In the genomic region with DNA sequence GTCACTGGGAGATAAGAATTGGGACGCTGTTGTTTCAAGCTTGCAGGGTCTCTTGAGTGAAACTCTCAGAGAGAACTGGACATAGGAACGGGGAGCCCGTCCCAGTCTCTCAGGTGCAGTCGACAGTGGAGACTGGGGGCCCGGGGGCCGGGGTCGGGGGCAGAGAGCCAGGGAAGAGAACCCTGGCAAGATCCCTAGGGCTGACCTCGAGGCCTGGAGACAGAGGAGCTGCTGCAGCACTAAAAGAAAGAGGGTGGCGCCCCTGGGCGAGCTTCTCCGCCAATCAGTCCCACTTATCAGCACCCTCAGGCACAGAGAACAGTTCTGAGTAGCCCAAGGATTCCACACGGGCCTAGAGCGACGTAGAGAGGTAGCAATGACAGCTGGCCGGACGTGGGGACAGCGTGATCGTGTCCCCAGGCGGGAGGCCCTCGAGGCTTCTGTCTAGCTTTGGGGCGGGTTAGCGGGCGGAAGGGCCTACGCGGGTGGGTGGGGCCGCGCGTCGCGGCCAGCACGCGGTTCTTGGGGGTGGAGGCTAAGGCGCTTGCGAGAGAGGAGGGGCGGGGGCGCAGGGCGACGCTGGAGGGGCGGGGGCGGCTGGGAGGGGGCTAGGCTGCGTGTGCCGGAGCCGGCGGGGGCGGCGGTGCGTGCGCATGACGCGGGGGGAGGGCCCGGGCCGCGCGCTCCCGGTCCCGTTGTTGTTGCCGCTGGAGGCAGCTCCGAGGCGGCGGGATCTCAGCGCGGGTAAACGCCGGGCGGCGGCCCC, we compare ENCODE assay signal across 8 mouse cellular contexts. TPM values are rescaled to one million over a fixed set of nuclear protein-coding genes. Genes with fewer than 3 reads are reported as not detected.
DNase-seq lines count a peak whose midpoint lies in the region; ATAC-seq and TF ChIP-seq lines count a peak whose summit lies in the region.

No protein-coding gene starts in this region.

- peak overlapping the region; percentile 96 for H3K9ac ChIP-seq in embryonic facial prominence, embryonic 11.5 days (replicated peaks; ENCODE audit: low read length)
- H3K9ac ChIP-seq in limb, embryonic 15.5 days: peak overlapping the region; percentile 96
- H3K9ac ChIP-seq in midbrain, postnatal 0 days (replicated peaks; ENCODE audit: low read length, poor library complexity, severe bottlenecking): peak overlapping the region; percentile 91

- peak overlapping the region; percentile 99 for H3K4me2 ChIP-seq in embryonic facial prominence, embryonic 11.5 days (ENCODE audit: low read depth, low read length)
- H3K4me2 ChIP-seq in limb, embryonic 15.5 days: peak overlapping the region; percentile 91
- H3K4me2 ChIP-seq in midbrain, postnatal 0 days (ENCODE audit: low read depth, low read length, poor library complexity, severe bottlenecking): peak overlapping the region; percentile 98

- TF ChIP-seq CTCF in kidney, adult 2 months (conservative IDR thresholded peaks at IDR 0.05; ENCODE audit: insufficient read depth, insufficient read length, low read depth, low read length): no peak
- no peak for TF ChIP-seq CTCF in midbrain, postnatal 0 days (IDR thresholded peaks at IDR 0.05)

- peak overlapping the region; percentile 91 for H3K4me3 ChIP-seq in embryonic facial prominence, embryonic 11.5 days (ENCODE audit: low read depth, low read length)
- peak overlapping the region; percentile 71 for H3K4me3 ChIP-seq in kidney, adult 2 months (ENCODE audit: insufficient read depth, low read depth, low read length)
- H3K4me3 ChIP-seq in limb, embryonic 15.5 days: peak overlapping the region; percentile 81
- peak overlapping the region; percentile 65 for H3K4me3 ChIP-seq in midbrain, postnatal 0 days (ENCODE audit: low read depth, low read length)

- ATAC-seq in embryonic facial prominence, embryonic 11.5 days (replicated peaks; ENCODE audit: insufficient number of reproducible peaks, low FRiP score, low TSS enrichment, low read depth): peak; percentile 79
- ATAC-seq in limb, embryonic 15.5 days (ENCODE audit: insufficient number of reproducible peaks, low FRiP score, low TSS enrichment, low read depth): peak; percentile 82
- ATAC-seq in midbrain, postnatal 0 days (ENCODE audit: low FRiP score): peak; percentile 77

- no peaks in the 10 kb centered on the region for H3K27me3 ChIP-seq in embryonic facial prominence, embryonic 11.5 days (ENCODE audit: control insufficient read depth, insufficient read depth, low read length)
- no peaks in the 10 kb centered on the region for H3K27me3 ChIP-seq in kidney, adult 2 months (replicated peaks; ENCODE audit: control insufficient read depth, insufficient read depth, low read length)
- H3K27me3 ChIP-seq in limb, embryonic 15.5 days: no peaks in the 10 kb centered on the region
- no peaks in the 10 kb centered on the region for H3K27me3 ChIP-seq in midbrain, postnatal 0 days (ENCODE audit: insufficient read depth, low read length)

- H3K4me1 ChIP-seq in embryonic facial prominence, embryonic 11.5 days (ENCODE audit: control insufficient read depth, insufficient read depth, low read length): peaks cover 9% of the 10 kb centered on the region
- peaks cover 13% of the 10 kb centered on the region for H3K4me1 ChIP-seq in kidney, adult 2 months (ENCODE audit: control insufficient read depth, insufficient read depth, low read length)
- H3K4me1 ChIP-seq in limb, embryonic 15.5 days: peaks cover 60% of the 10 kb centered on the region
- peaks cover 27% of the 10 kb centered on the region for H3K4me1 ChIP-seq in midbrain, postnatal 0 days (ENCODE audit: insufficient read depth, low read length)

- DNase-seq in 3T3-L1 (ENCODE audit: low read depth, low spot score): peak; percentile 73
- peak; percentile 91 for DNase-seq in adrenal gland, postnatal 25 days
- DNase-seq in embryonic facial prominence, embryonic 11.5 days (ENCODE audit: low spot score): peak; percentile 91
- DNase-seq in heart, adult 18-20 months: peak; percentile 85 to 92
- peak; percentile 88 for DNase-seq in kidney, adult 2 months
- peak; percentile 92 for DNase-seq in midbrain, postnatal 0 days (ENCODE audit: low spot score)
- DNase-seq in spleen, postnatal 14 days (ENCODE audit: low spot score in 2 of 2): peak; percentile 56 to 63

- 5% methylated on average over 35 of the region's 66 CpGs for WGBS in embryonic facial prominence, embryonic 11.5 days
- 4% methylated on average over 66 of the region's 66 CpGs for WGBS in kidney, adult 2 months
- 4% methylated on average over 35 of the region's 66 CpGs for WGBS in limb, embryonic 15.5 days
- 2% methylated on average over 29 of the region's 66 CpGs for WGBS in midbrain, postnatal 0 days

- TF ChIP-seq POLR2A in kidney, adult 2 months (IDR thresholded peaks at IDR 0.05; ENCODE audit: low read depth, low read length): peak; percentile 47

- H3K27ac ChIP-seq in embryonic facial prominence, embryonic 11.5 days (replicated peaks; ENCODE audit: low read depth, low read length): peak overlapping the region; percentile 93
- peak overlapping the region; percentile 92 for H3K27ac ChIP-seq in kidney, adult 2 months (ENCODE audit: insufficient read depth, low read depth, low read length)
- peak overlapping the region; percentile 92 for H3K27ac ChIP-seq in limb, embryonic 15.5 days
- H3K27ac ChIP-seq in midbrain, postnatal 0 days (ENCODE audit: low read depth, low read length): peak overlapping the region; percentile 86

- no peaks in the 10 kb centered on the region for H3K36me3 ChIP-seq in embryonic facial prominence, embryonic 11.5 days (replicated peaks; ENCODE audit: control insufficient read depth, insufficient read depth, low read depth, low read length)
- H3K36me3 ChIP-seq in kidney, adult 2 months (ENCODE audit: control insufficient read depth, insufficient read depth, low read length): no peaks in the 10 kb centered on the region
- no peaks in the 10 kb centered on the region for H3K36me3 ChIP-seq in limb, embryonic 15.5 days
- H3K36me3 ChIP-seq in midbrain, postnatal 0 days (ENCODE audit: insufficient read depth, low read length): no peaks in the 10 kb centered on the region

- H3K9me3 ChIP-seq in embryonic facial prominence, embryonic 11.5 days (replicated peaks; ENCODE audit: control insufficient read depth, low read length): no peaks in the 10 kb centered on the region
- no peaks in the 10 kb centered on the region for H3K9me3 ChIP-seq in limb, embryonic 15.5 days
- H3K9me3 ChIP-seq in midbrain, postnatal 0 days (ENCODE audit: low read length): no peaks in the 10 kb centered on the region

RNA-seq across cellular contexts. Expression of gene Agap3, which starts 0.5 kb away (rescaled TPM):
- 75.6 and 89.0 TPM in 2 replicates for total RNA-seq in adrenal gland, postnatal 25 days (2021)
- 40.0 and 45.1 TPM in 2 replicates for polyA plus RNA-seq in embryonic facial prominence, embryonic 11.5 days (2014; fragmentation: Nextera tagmentation; extraction: Ambion mirVana)
- 10 to 100 TPM; 89.1 to 98.9 TPM for total RNA-seq in heart, adult 18-20 months (2021)
- 59.4 and 62.3 TPM in 2 replicates for polyA plus RNA-seq in kidney, adult 2 months (2012; rRNA removed)
- polyA plus RNA-seq in limb, embryonic 15.5 days (2015; fragmentation: Nextera tagmentation; extraction: Ambion mirVana): 32.4 and 34.1 TPM in 2 replicates
- total RNA-seq in midbrain, postnatal 0 days (2014; rRNA removed): 239 and 282 TPM in 2 replicates
- 116 and 120 TPM in 2 replicates for polyA plus RNA-seq in midbrain, postnatal 0 days (2015; fragmentation: Nextera tagmentation; extraction: Ambion mirVana)

RNA-seq across cellular contexts. Expression of gene Tmub1, which starts 3.8 kb away (rescaled TPM):
- 12.5 and 16.8 TPM in 2 replicates for total RNA-seq in adrenal gland, postnatal 25 days (2021)
- 20.2 and 24.7 TPM in 2 replicates for polyA plus RNA-seq in embryonic facial prominence, embryonic 11.5 days (2014; fragmentation: Nextera tagmentation; extraction: Ambion mirVana)
- total RNA-seq in heart, adult 18-20 months (2021): 10 to 100 TPM; 10.7 to 10.8 TPM
- 60.0 and 68.9 TPM in 2 replicates for polyA plus RNA-seq in kidney, adult 2 months (2012; rRNA removed)
- 21.3 and 23.9 TPM in 2 replicates for polyA plus RNA-seq in limb, embryonic 15.5 days (2015; fragmentation: Nextera tagmentation; extraction: Ambion mirVana)
- total RNA-seq in midbrain, postnatal 0 days (2014; rRNA removed): 52.1 and 91.5 TPM in 2 replicates
- 65.3 and 65.5 TPM in 2 replicates for polyA plus RNA-seq in midbrain, postnatal 0 days (2015; fragmentation: Nextera tagmentation; extraction: Ambion mirVana)

RNA-seq across cellular contexts. Expression of gene Fastk, which starts 6.4 kb away (rescaled TPM):
- total RNA-seq in adrenal gland, postnatal 25 days (2021): 114 and 119 TPM in 2 replicates
- polyA plus RNA-seq in embryonic facial prominence, embryonic 11.5 days (2014; fragmentation: Nextera tagmentation; extraction: Ambion mirVana): 77.8 and 88.2 TPM in 2 replicates
- 100 to 1,000 TPM; 288 to 330 TPM for total RNA-seq in heart, adult 18-20 months (2021)
- 291 and 403 TPM in 2 replicates for polyA plus RNA-seq in kidney, adult 2 months (2012; rRNA removed)
- polyA plus RNA-seq in limb, embryonic 15.5 days (2015; fragmentation: Nextera tagmentation; extraction: Ambion mirVana): 108 and 130 TPM in 2 replicates
- 139 and 174 TPM in 2 replicates for total RNA-seq in midbrain, postnatal 0 days (2014; rRNA removed)
- 97.9 and 109 TPM in 2 replicates for polyA plus RNA-seq in midbrain, postnatal 0 days (2015; fragmentation: Nextera tagmentation; extraction: Ambion mirVana)

RNA-seq across cellular contexts. Expression of gene Slc4a2, which starts 27.8 kb away (rescaled TPM):
- total RNA-seq in adrenal gland, postnatal 25 days (2021): 50.5 and 59.1 TPM in 2 replicates
- polyA plus RNA-seq in embryonic facial prominence, embryonic 11.5 days (2014; fragmentation: Nextera tagmentation; extraction: Ambion mirVana): 16.5 and 20.6 TPM in 2 replicates
- 10 to 100 TPM; 25.5 to 30.3 TPM for total RNA-seq in heart, adult 18-20 months (2021)
- polyA plus RNA-seq in kidney, adult 2 months (2012; rRNA removed): 56.8 and 66.9 TPM in 2 replicates
- polyA plus RNA-seq in limb, embryonic 15.5 days (2015; fragmentation: Nextera tagmentation; extraction: Ambion mirVana): 36.7 and 40.0 TPM in 2 replicates
- 35.7 and 42.1 TPM in 2 replicates for total RNA-seq in midbrain, postnatal 0 days (2014; rRNA removed)
- polyA plus RNA-seq in midbrain, postnatal 0 days (2015; fragmentation: Nextera tagmentation; extraction: Ambion mirVana): 11.5 and 11.8 TPM in 2 replicates

RNA-seq across cellular contexts. Expression of gene Cdk5, which starts 28.1 kb away (rescaled TPM):
- 46.4 and 51.2 TPM in 2 replicates for total RNA-seq in adrenal gland, postnatal 25 days (2021)
- polyA plus RNA-seq in embryonic facial prominence, embryonic 11.5 days (2014; fragmentation: Nextera tagmentation; extraction: Ambion mirVana): 49.9 and 50.8 TPM in 2 replicates
- 10 to 100 TPM; 19.3 to 23.0 TPM for total RNA-seq in heart, adult 18-20 months (2021)
- polyA plus RNA-seq in kidney, adult 2 months (2012; rRNA removed): 78.0 and 83.2 TPM in 2 replicates
- 48.6 and 54.9 TPM in 2 replicates for polyA plus RNA-seq in limb, embryonic 15.5 days (2015; fragmentation: Nextera tagmentation; extraction: Ambion mirVana)
- 96.5 and 104 TPM in 2 replicates for total RNA-seq in midbrain, postnatal 0 days (2014; rRNA removed)
- polyA plus RNA-seq in midbrain, postnatal 0 days (2015; fragmentation: Nextera tagmentation; extraction: Ambion mirVana): 168 and 182 TPM in 2 replicates

Comparison
In these comparisons a context has a peak if more than half of its experiments do, and no peak if none do; other contexts are left out.
1. Peak in every context shown above with its lines: DNase-seq, ATAC-seq, H3K4me3 ChIP-seq and H3K27ac ChIP-seq.